Mouse (Mus musculus): ENCODE data around the gene Efcab1. TPM values are rescaled to one million over a fixed set of nuclear protein-coding genes. Genes with fewer than 3 reads are reported as not detected.

Gene Efcab1
- not detected for polyA plus RNA-seq (2012; fragmentation: generic; extraction: Trizol)

GRCm38 (mm10) chr16:14906393-14907100 is at the start of gene Efcab1:
Gene Efcab1, plus strand, starts transcription at chr16:14906606.
- no peaks in the 10 kb centered on the region for H3K27me3 ChIP-seq (ENCODE audit: control insufficient read depth, insufficient read depth, insufficient read length)
- TF ChIP-seq USF1 (IDR thresholded peaks at IDR 0.05; ENCODE audit: low read depth) (no peak), POLR2A (IDR thresholded peaks at IDR 0.05; ENCODE audit: insufficient read length, low read depth) (no peak), REST (IDR thresholded peaks at IDR 0.05; ENCODE audit: insufficient read depth, insufficient read length) (no peak), MYOG (IDR thresholded peaks at IDR 0.05; ENCODE audit: control insufficient read depth in 1 of 3, insufficient read depth in 1 of 3, insufficient read length in 2 of 3, low read depth in 2 of 3) (no peak), TCF12 (IDR thresholded peaks at IDR 0.05; ENCODE audit: insufficient read depth, poor library complexity, severe bottlenecking) (no peak), MAX (IDR thresholded peaks at IDR 0.05; ENCODE audit: low read depth) (no peak), SRF (IDR thresholded peaks at IDR 0.05; ENCODE audit: control insufficient read depth, insufficient read length, low read depth) (no peak), TCF3 (IDR thresholded peaks at IDR 0.05; ENCODE audit: insufficient read length, low read depth) (no peak), POLR2AphosphoS2 (IDR thresholded peaks at IDR 0.05; ENCODE audit: insufficient read length, low read depth) (no peak), CEBPB (IDR thresholded peaks at IDR 0.05; ENCODE audit: insufficient read depth, poor library complexity, severe bottlenecking) (no peak), E2F4 (IDR thresholded peaks at IDR 0.05; ENCODE audit: insufficient read depth) (no peak), MYOD1 (IDR thresholded peaks at IDR 0.05; ENCODE audit: control insufficient read depth in 1 of 3, insufficient read length in 2 of 3, low read depth in 2 of 3) (no peak)

GRCm38 (mm10) chr16:14859443-14859842 is 47.0 kb upstream of the Efcab1 start:
- Histone ChIP-seq H3ac (ENCODE audit: control insufficient read depth, insufficient read length) (no peak overlapping the region), H3K27me3 (ENCODE audit: control insufficient read depth, insufficient read depth, insufficient read length) (no peaks in the 10 kb centered on the region), H3K4me2 (ENCODE audit: low read depth) (no peak overlapping the region), H3K36me3 (ENCODE audit: control insufficient read depth, insufficient read depth) (no peaks in the 10 kb centered on the region), H3K4me3 (no peak overlapping the region), H3K79me2 (ENCODE audit: control insufficient read depth, insufficient read depth) (no peaks in the 10 kb centered on the region)
- TF ChIP-seq REST (IDR thresholded peaks at IDR 0.05; ENCODE audit: insufficient read depth, insufficient read length), result no peak
- no peak for TF ChIP-seq CEBPB (IDR thresholded peaks at IDR 0.05; ENCODE audit: insufficient read depth, poor library complexity, severe bottlenecking)
- peak; percentile 34 to 91 (median 83) for TF ChIP-seq MYOG (IDR thresholded peaks at IDR 0.05; ENCODE audit: control insufficient read depth in 1 of 3, insufficient read depth in 1 of 3, insufficient read length in 2 of 3, low read depth in 2 of 3)
- peak; percentile 29 to 90 (median 75) for TF ChIP-seq MYOD1 (IDR thresholded peaks at IDR 0.05; ENCODE audit: control insufficient read depth in 1 of 3, insufficient read length in 2 of 3, low read depth in 2 of 3)
- TF ChIP-seq POLR2AphosphoS2 (IDR thresholded peaks at IDR 0.05; ENCODE audit: insufficient read length, low read depth), result no peak
- TF ChIP-seq MAX (IDR thresholded peaks at IDR 0.05; ENCODE audit: low read depth), result no peak
- TF ChIP-seq TCF12 (IDR thresholded peaks at IDR 0.05; ENCODE audit: insufficient read depth, poor library complexity, severe bottlenecking), result peak; percentile 56
- TF ChIP-seq TCF3 (IDR thresholded peaks at IDR 0.05; ENCODE audit: insufficient read length, low read depth), result peak; percentile 85
- TF ChIP-seq USF1 (IDR thresholded peaks at IDR 0.05; ENCODE audit: low read depth), result no peak
- TF ChIP-seq SRF (IDR thresholded peaks at IDR 0.05; ENCODE audit: control insufficient read depth, insufficient read length, low read depth), result no peak

More at GRCm38 (mm10) chr16:14906393-14907100, at the start of gene Efcab1:
- no peak within 1 kb of the TSS for H3ac ChIP-seq (ENCODE audit: control insufficient read depth, insufficient read length)
- no peak within 1 kb of the TSS for H3K4me3 ChIP-seq
- H3K4me2 ChIP-seq (ENCODE audit: low read depth), result no peak within 1 kb of the TSS
- H3K79me2 ChIP-seq (ENCODE audit: control insufficient read depth, insufficient read depth), result no peaks in the 10 kb centered on the region
- H3K36me3 ChIP-seq (ENCODE audit: control insufficient read depth, insufficient read depth), result no peaks in the 10 kb centered on the region

- peak overlapping the region; percentile 40 for H3K4me2 ChIP-seq (ENCODE audit: low read depth)
- H3K4me3 ChIP-seq, result no peak overlapping the region
- H3K79me2 ChIP-seq (ENCODE audit: control insufficient read depth, insufficient read depth), result no peaks in the 10 kb centered on the region
- no peaks in the 10 kb centered on the region for H3K36me3 ChIP-seq (ENCODE audit: control insufficient read depth, insufficient read depth)
- TF ChIP-seq TCF3 (IDR thresholded peaks at IDR 0.05; ENCODE audit: insufficient read length, low read depth) (no peak), MAX (IDR thresholded peaks at IDR 0.05; ENCODE audit: low read depth) (no peak), POLR2A (IDR thresholded peaks at IDR 0.05; ENCODE audit: insufficient read length, low read depth) (no peak), E2F4 (IDR thresholded peaks at IDR 0.05; ENCODE audit: insufficient read depth) (no peak), SRF (IDR thresholded peaks at IDR 0.05; ENCODE audit: control insufficient read depth, insufficient read length, low read depth) (no peak), CEBPB (IDR thresholded peaks at IDR 0.05; ENCODE audit: insufficient read depth, poor library complexity, severe bottlenecking) (no peak), REST (IDR thresholded peaks at IDR 0.05; ENCODE audit: insufficient read depth, insufficient read length) (no peak), MYOD1 (IDR thresholded peaks at IDR 0.05; ENCODE audit: control insufficient read depth in 1 of 3, insufficient read length in 2 of 3, low read depth in 2 of 3) (no peak), MYOG (IDR thresholded peaks at IDR 0.05; ENCODE audit: control insufficient read depth in 1 of 3, insufficient read depth in 1 of 3, insufficient read length in 2 of 3, low read depth in 2 of 3) (no peak), POLR2AphosphoS2 (IDR thresholded peaks at IDR 0.05; ENCODE audit: insufficient read length, low read depth) (no peak), USF1 (IDR thresholded peaks at IDR 0.05; ENCODE audit: low read depth) (no peak), TCF12 (IDR thresholded peaks at IDR 0.05; ENCODE audit: insufficient read depth, poor library complexity, severe bottlenecking) (no peak)
- H3K27me3 ChIP-seq (ENCODE audit: control insufficient read depth, insufficient read depth, insufficient read length), result no peaks in the 10 kb centered on the region
- no peak overlapping the region for H3ac ChIP-seq (ENCODE audit: control insufficient read depth, insufficient read length)
These were observed 21.5 kb upstream of the Efcab1 start for GRCm38 (mm10) chr16:14884916-14885315.

GRCm38 (mm10) chr16:14885372-14885771 is 21.0 kb upstream of the Efcab1 start:
- H3K4me3 ChIP-seq, result no peak overlapping the region
- no peak overlapping the region for H3ac ChIP-seq (ENCODE audit: control insufficient read depth, insufficient read length)
- H3K36me3 ChIP-seq (ENCODE audit: control insufficient read depth, insufficient read depth), result no peaks in the 10 kb centered on the region
- H3K4me2 ChIP-seq (ENCODE audit: low read depth), result peak overlapping the region; percentile 31
- no peak for TF ChIP-seq MAX (IDR thresholded peaks at IDR 0.05; ENCODE audit: low read depth)
- peak; percentile 18 for TF ChIP-seq SRF (IDR thresholded peaks at IDR 0.05; ENCODE audit: control insufficient read depth, insufficient read length, low read depth)
- no peak for TF ChIP-seq E2F4 (IDR thresholded peaks at IDR 0.05; ENCODE audit: insufficient read depth)
- no peak for TF ChIP-seq REST (IDR thresholded peaks at IDR 0.05; ENCODE audit: insufficient read depth, insufficient read length)
- no peak for TF ChIP-seq USF1 (IDR thresholded peaks at IDR 0.05; ENCODE audit: low read depth)
- no peak for TF ChIP-seq TCF3 (IDR thresholded peaks at IDR 0.05; ENCODE audit: insufficient read length, low read depth)
- no peak for TF ChIP-seq TCF12 (IDR thresholded peaks at IDR 0.05; ENCODE audit: insufficient read depth, poor library complexity, severe bottlenecking)
- TF ChIP-seq MYOG (IDR thresholded peaks at IDR 0.05; ENCODE audit: control insufficient read depth in 1 of 3, insufficient read depth in 1 of 3, insufficient read length in 2 of 3, low read depth in 2 of 3), result no peak
- peak in 1 of 3 experiments; percentile 74 for TF ChIP-seq MYOD1 (IDR thresholded peaks at IDR 0.05; ENCODE audit: control insufficient read depth in 1 of 3, insufficient read length in 2 of 3, low read depth in 2 of 3)
- TF ChIP-seq CEBPB (IDR thresholded peaks at IDR 0.05; ENCODE audit: insufficient read depth, poor library complexity, severe bottlenecking), result peak; percentile 85
- TF ChIP-seq POLR2A (IDR thresholded peaks at IDR 0.05; ENCODE audit: insufficient read length, low read depth), result no peak
- no peak for TF ChIP-seq POLR2AphosphoS2 (IDR thresholded peaks at IDR 0.05; ENCODE audit: insufficient read length, low read depth)
- no peaks in the 10 kb centered on the region for H3K27me3 ChIP-seq (ENCODE audit: control insufficient read depth, insufficient read depth, insufficient read length)
- H3K79me2 ChIP-seq (ENCODE audit: control insufficient read depth, insufficient read depth), result no peaks in the 10 kb centered on the region

Data from myocyte (in vitro differentiated cells).